Mouse (Mus musculus): ENCODE data around the gene Mrpl11.
A peak's percentile ranks its signal among the peaks of the same experiment; 100 is the strongest.

- TF ChIP-seq POLR2A (IDR thresholded peaks at IDR 0.05; ENCODE audit: control insufficient read depth, extremely low read depth, insufficient read depth, low read length, poor library complexity): peak; percentile 85
- peak; percentile 59; the same call in 1 of the 2 replicates for TF ChIP-seq CTCF (IDR thresholded peaks at IDR 0.05; ENCODE audit: borderline replicate concordance, control insufficient read depth, extremely low read depth, insufficient read depth, low read length, poor library complexity)
These were observed 33.9 kb upstream of the Mrpl11 start, which contains the start of gene Dpp3 for GRCm38 (mm10) chr19:4927904-4928531.

Measured in thymus, adult 2 months (tissue).